Mouse (Mus musculus): ENCODE data around the gene Dnm3.

GRCm38 (mm10) chr1:161999338-161999737, 478.5 kb downstream of the Dnm3 start:
- TF ChIP-seq CTCF (IDR thresholded peaks at IDR 0.05; ENCODE audit: insufficient read depth, low read length) (no peak), POLR2A (IDR thresholded peaks at IDR 0.05; ENCODE audit: borderline replicate concordance, extremely low read depth, low read depth, low read length) (no peak)

Data from lung, adult 2 months (tissue).